Mouse (Mus musculus) leukemia stem cell, adult 10-12 weeks (primary cell): ENCODE results near the gene Olfr995. TPM values are rescaled to one million over a fixed set of nuclear protein-coding genes. Genes with fewer than 3 reads are reported as not detected.

Source experiments
- polyA plus RNA-seq: library from polyadenylated mRNA; stranded (reverse); fragments of >175 nt; gene quantifications from 2 replicates; pipeline ENCODE4 v1.2.3, GENCODE M21; 2012; ENCODE audit warnings: low replicate concordance

Gene Olfr995
- not detected in 2 replicates for polyA plus RNA-seq

GRCm38 (mm10) chr2:85443539-85443938 lies at the start of gene Olfr995:
Gene Olfr995 (minus strand): TSS chr2:85443639.

GRCm38 (mm10) chr2:85436351-85436750 lies 7.1 kb downstream of the Olfr995 start, which contains the start of gene Olfr994:
Gene Olfr994 (minus strand): TSS chr2:85436451.

GRCm38 (mm10) chr2:85414777-85415176 lies 28.7 kb downstream of the Olfr995 start, which contains the start of gene Olfr993:
Gene Olfr993 (minus strand): TSS chr2:85414877.

GRCm38 (mm10) chr2:85409369-85409768 lies 34.1 kb downstream of the Olfr995 start, which contains the start of gene Olfr992:
Gene Olfr992 (minus strand): TSS chr2:85409469.

Other genes with a start within 250 kb of the Olfr995 start
- gene Lrrc55, start 246.4 kb downstream of the Olfr995 start, polyA plus RNA-seq, result 0.20 TPM in 1 of 2 replicates, not detected in the other
- not detected in 2 replicates for gene Olfr987, start 104.3 kb downstream of the Olfr995 start, polyA plus RNA-seq
- gene Olfr988, start 80.4 kb downstream of the Olfr995 start, polyA plus RNA-seq, result not detected in 2 replicates
- not detected in 2 replicates for gene Olfr992, start 34.2 kb downstream of the Olfr995 start, polyA plus RNA-seq
- gene Olfr993, start 28.8 kb downstream of the Olfr995 start, polyA plus RNA-seq, result not detected in 2 replicates
- gene Olfr994, start 7.2 kb downstream of the Olfr995 start, polyA plus RNA-seq, result not detected in 2 replicates
- not detected in 2 replicates for gene 4833423E24Rik, start 75.4 kb upstream of the Olfr995 start, polyA plus RNA-seq
- gene Olfr996, start 135.6 kb upstream of the Olfr995 start, polyA plus RNA-seq, result not detected in 2 replicates
- not detected in 2 replicates for gene Olfr998, start 145.3 kb upstream of the Olfr995 start, polyA plus RNA-seq
- gene Olfr1000, start 168.3 kb upstream of the Olfr995 start, polyA plus RNA-seq, result not detected in 2 replicates
- gene Olfr1002, start 207.1 kb upstream of the Olfr995 start, polyA plus RNA-seq, result not detected in 2 replicates
- not detected in 2 replicates for gene Olfr154, start 220.8 kb upstream of the Olfr995 start, polyA plus RNA-seq
- gene Olfr1006, start 235.1 kb upstream of the Olfr995 start, polyA plus RNA-seq, result not detected in 2 replicates
- not detected in 2 replicates for gene Olfr1008, start 245.8 kb upstream of the Olfr995 start, polyA plus RNA-seq